Mouse (Mus musculus): ENCODE results near the gene Mrtfa.

GRCm38 (mm10) chr15:81064143-81064542, 126.4 kb downstream of the Mrtfa start:
- TF ChIP-seq CTCF (IDR thresholded peaks at IDR 0.05; ENCODE audit: control insufficient read depth, insufficient read depth, low read length) (no peak), POLR2A (IDR thresholded peaks at IDR 0.05; ENCODE audit: borderline replicate concordance, control insufficient read depth, low read depth, low read length) (no peak)
